Mouse (Mus musculus) layer of hippocampus, postnatal 25 days (tissue): ENCODE measurements around the gene Tmed5. TPM values are rescaled to one million over a fixed set of nuclear protein-coding genes. Genes with fewer than 3 reads are reported as not detected.

Experiments used
- total RNA-seq, 2 experiments: library from RNA; stranded (reverse); gene quantifications; 2 replicates each; pipeline ENCODE4 v1.2.3; 2021

Tmed5 gene
- total RNA-seq, 2 experiments from 2014 or later = 23.0 to 26.0 TPM

Other genes starting within 250 kb of the Tmed5 start
- 10 to 100 TPM; 70.5 to 74.2 TPM for gene Rpl5, start 232.1 kb downstream of the Tmed5 start, total RNA-seq
- gene Fam69a, start 145.5 kb downstream of the Tmed5 start, total RNA-seq = 10 to 100 TPM; 33.5 to 39.0 TPM
- 10 to 100 TPM; 42.7 to 52.3 TPM for gene Mtf2, start 66.9 kb downstream of the Tmed5 start, total RNA-seq
- gene Ccdc18, start 255 bp upstream of the Tmed5 start, total RNA-seq = under 1 TPM; 0.96 to 0.99 TPM
- 10 to 100 TPM; 46.1 to 47.8 TPM for gene Dr1, start 136.3 kb upstream of the Tmed5 start, total RNA-seq
- 10 to 100 TPM; 10.9 to 11.5 TPM for gene Pigg, start 180.0 kb upstream of the Tmed5 start, total RNA-seq
- 10 to 100 TPM; 55.4 to 61.2 TPM for gene Gm42517, start 235.3 kb upstream of the Tmed5 start, total RNA-seq